Mouse (Mus musculus) testis, adult 10 weeks (tissue): ENCODE data around the gene Vmn1r116. TPM values are rescaled to one million over a fixed set of nuclear protein-coding genes. Genes with fewer than 3 reads are reported as not detected.

Source experiments
- polyA plus RNA-seq: library from polyadenylated mRNA; stranded (reverse); fragments of 350-450 nt; fragmentation: Illumina TruSeq; extraction: RNeasy Lipid Tissue Mini Kit (QIAGEN cat#74804); gene quantifications from one replicate; pipeline ENCODE4 v1.2.3, GENCODE M21; 2014; ENCODE audit warnings: low read depth, low replicate concordance

The Vmn1r116 gene
- polyA plus RNA-seq = not detected

DNA sequence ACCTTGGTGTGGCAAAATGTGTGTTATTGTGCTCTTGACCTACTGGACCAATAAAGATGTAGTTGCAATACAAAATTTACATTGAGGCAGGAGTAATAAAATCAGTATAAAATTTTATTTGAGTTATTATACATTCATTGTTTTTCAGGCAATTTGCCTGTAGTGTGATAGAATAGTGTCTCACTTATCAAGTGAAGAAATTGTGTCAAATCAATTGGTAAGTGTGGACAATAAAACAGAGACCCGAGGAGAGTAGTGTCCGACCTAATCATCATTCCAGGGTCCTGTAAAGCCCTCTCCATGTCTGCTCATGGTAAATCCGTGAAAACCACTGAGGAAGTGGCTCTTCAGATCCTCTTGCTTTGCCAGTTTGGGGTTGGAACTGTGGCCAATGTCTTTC lies at the start of gene Vmn1r116:
Gene Vmn1r116 (plus strand): TSS at position 301 of the 400 bp plus-strand sequence.

DNA sequence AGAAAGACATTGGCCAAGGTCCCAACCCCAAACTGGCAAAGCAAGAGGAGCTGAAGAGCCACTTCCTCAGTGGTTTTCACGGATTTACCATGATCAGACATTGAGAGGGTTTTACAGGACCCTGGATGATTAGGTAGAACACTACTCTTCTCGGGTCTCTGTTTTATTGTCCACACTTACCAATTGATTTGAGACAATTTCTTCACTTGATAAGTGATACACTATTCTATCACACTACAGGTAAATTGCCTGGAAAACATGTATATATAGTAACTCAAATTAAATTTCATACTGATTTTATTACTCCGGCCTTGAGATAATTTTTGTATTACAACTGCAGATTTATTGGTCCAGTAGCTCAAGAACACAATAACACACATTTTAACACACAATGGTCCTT lies 27.2 kb upstream of the Vmn1r116 start, which contains the start of gene Vmn1r115:
Gene Vmn1r115 (minus strand): TSS at position 101 of the 400 bp plus-strand sequence.

DNA sequence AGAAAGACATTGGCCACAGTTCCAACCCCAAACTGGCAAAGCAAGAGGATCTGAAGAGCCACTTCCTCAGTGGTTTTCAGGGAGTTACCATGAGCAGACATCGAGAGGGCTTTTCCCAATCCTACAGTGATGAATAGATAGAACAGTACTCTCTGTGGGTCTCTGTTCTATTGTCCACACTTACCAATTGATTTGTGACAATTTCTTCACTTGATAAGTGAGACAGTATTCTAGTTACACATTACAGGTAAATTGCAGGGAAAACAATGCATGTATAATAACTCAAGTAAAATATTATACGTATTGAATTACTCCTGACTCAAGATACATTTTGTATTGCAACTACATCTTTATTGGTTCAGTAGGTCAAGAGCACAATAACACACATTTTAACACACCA lies 12.0 kb downstream of the Vmn1r116 start, which contains the start of gene Vmn1r117:
Gene Vmn1r117 (minus strand): TSS at position 101 of the 400 bp plus-strand sequence.

DNA sequence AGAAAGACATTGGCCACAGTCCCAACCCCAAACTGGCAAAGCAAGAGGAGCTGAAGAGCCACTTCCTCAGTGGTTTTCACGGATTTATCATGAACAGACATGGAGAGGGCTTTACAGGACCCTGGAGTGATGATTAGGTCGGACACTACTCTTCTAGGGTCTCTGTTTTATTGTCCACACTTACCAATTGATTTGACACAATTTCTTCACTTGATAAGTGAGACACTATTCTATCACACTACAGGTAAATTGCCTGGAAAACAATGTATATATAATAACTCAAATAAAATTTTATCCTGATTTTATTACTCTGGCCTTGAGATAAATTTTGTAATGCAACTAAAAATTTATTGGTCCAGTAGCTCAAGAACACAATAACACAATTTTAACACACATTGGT lies 40.2 kb downstream of the Vmn1r116 start, which contains the start of gene Vmn1r118:
Gene Vmn1r118 (minus strand): TSS at position 101 of the 400 bp plus-strand sequence.

Other genes starting within 250 kb of the Vmn1r116 start
- gene Vmn1r107, start 203.3 kb upstream of the Vmn1r116 start, polyA plus RNA-seq = not detected
- gene Vmn1r111, start 169.0 kb upstream of the Vmn1r116 start, polyA plus RNA-seq = not detected
- 0.20 TPM for gene Gm10668, start 141.6 kb upstream of the Vmn1r116 start, polyA plus RNA-seq
- gene Vmn1r112, start 101.1 kb upstream of the Vmn1r116 start, polyA plus RNA-seq = not detected
- not detected for gene Vmn1r113, start 85.0 kb upstream of the Vmn1r116 start, polyA plus RNA-seq
- not detected for gene Vmn1r114, start 60.1 kb upstream of the Vmn1r116 start, polyA plus RNA-seq
- not detected for gene Vmn1r115, start 27.3 kb upstream of the Vmn1r116 start, polyA plus RNA-seq
- gene Vmn1r117, start 11.9 kb downstream of the Vmn1r116 start, polyA plus RNA-seq = not detected
- not detected for gene Vmn1r118, start 40.1 kb downstream of the Vmn1r116 start, polyA plus RNA-seq
- gene Vmn1r119, start 140.2 kb downstream of the Vmn1r116 start, polyA plus RNA-seq = not detected
- gene Vmn1r120, start 181.5 kb downstream of the Vmn1r116 start, polyA plus RNA-seq = not detected
- gene Vmn1r121, start 226.3 kb downstream of the Vmn1r116 start, polyA plus RNA-seq = not detected